Comparison of ENCODE assay signal across 8 mouse cellular contexts in genomic region chr13:62919647-62920341, GRCm38 (mm10). TPM values are rescaled to one million over a fixed set of nuclear protein-coding genes. Genes with fewer than 3 reads are reported as not detected.
DNase-seq lines count a peak whose midpoint lies in the region; ATAC-seq and TF ChIP-seq lines count a peak whose summit lies in the region.

No protein-coding gene starts in this region.

- no peaks in the 10 kb centered on the region for H3K27me3 ChIP-seq in lung, embryonic 14.5 days (ENCODE audit: insufficient read depth, low read length)

- peak; percentile 10 for DNase-seq in 3134 (ENCODE audit: extremely low read depth, insufficient read length, low spot score)
- DNase-seq in ES-CJ7 (ENCODE audit: low read depth, low spot score) = peak; percentile 58
- peak; percentile 70 for DNase-seq in c-Kit-positive CD71-positive TER-119-positive erythroid progenitor cells, embryonic 14.5 days (ENCODE audit: low spot score)
- peak; percentile 51 to 90 for DNase-seq in frontal cortex, adult 2 months (ENCODE audit: extremely low spot score in 1 of 2, low spot score in 1 of 2)
- peak; percentile 81 to 95 for DNase-seq in kidney, postnatal 36 days
- DNase-seq in lung, embryonic 14.5 days = peak; percentile 93
- DNase-seq in right cerebral cortex, postnatal 10 days (ENCODE audit: low spot score in 2 of 2) = peak; percentile 87 to 91
- peak; percentile 84 for DNase-seq in urinary bladder, postnatal 25 days (ENCODE audit: low spot score)

- no peaks in the 10 kb centered on the region for H3K9me3 ChIP-seq in lung, embryonic 14.5 days (ENCODE audit: low read depth, low read length)

- ATAC-seq in lung, embryonic 14.5 days (ENCODE audit: insufficient read depth) = no peak

- no peak overlapping the region for H3K4me3 ChIP-seq in lung, embryonic 14.5 days (ENCODE audit: low read depth, low read length)

- no peak overlapping the region for H3K4me2 ChIP-seq in lung, embryonic 14.5 days

- H3K9ac ChIP-seq in lung, embryonic 14.5 days = no peak overlapping the region

- 28% methylated on average over 11 of the region's 11 CpGs for WGBS in lung, embryonic 14.5 days

- no peaks in the 10 kb centered on the region for H3K4me1 ChIP-seq in lung, embryonic 14.5 days (ENCODE audit: insufficient read depth)

- no peaks in the 10 kb centered on the region for H3K36me3 ChIP-seq in lung, embryonic 14.5 days (ENCODE audit: insufficient read depth)

- TF ChIP-seq CTCF in lung, embryonic 14.5 days (IDR thresholded peaks at IDR 0.05; ENCODE audit: low read depth) = peak; percentile 84

- no peak overlapping the region for H3K27ac ChIP-seq in lung, embryonic 14.5 days (ENCODE audit: low read depth)

RNA-seq across cellular contexts. Expression of gene Fbp1, which starts 31.7 kb away (rescaled TPM):
- polyA plus RNA-seq in frontal cortex, adult 2 months (2012; rRNA removed) = 0.19 and 0.22 TPM in 2 replicates
- 0.97 and 1.1 TPM in 2 replicates for polyA plus RNA-seq in lung, embryonic 14.5 days (2014; fragmentation: Nextera tagmentation; extraction: Ambion mirVana)

RNA-seq across cellular contexts. Expression of gene 2010111I01Rik, which starts 44.9 kb away (rescaled TPM):
- polyA plus RNA-seq in frontal cortex, adult 2 months (2012; rRNA removed) = 92.7 and 95.5 TPM in 2 replicates
- polyA plus RNA-seq in lung, embryonic 14.5 days (2014; fragmentation: Nextera tagmentation; extraction: Ambion mirVana) = 146 and 156 TPM in 2 replicates

Comparison
In these comparisons a context has a peak if more than half of its experiments do, and no peak if none do; other contexts are left out.
1. DNase-seq: peak in every context shown above with its lines; median percentile 93 in lung, embryonic 14.5 days; 89 in right cerebral cortex, postnatal 10 days; 88 in kidney, postnatal 36 days; 84 in urinary bladder, postnatal 25 days; 70 in frontal cortex, adult 2 months; 70 in c-Kit-positive CD71-positive TER-119-positive erythroid progenitor cells, embryonic 14.5 days; 58 in ES-CJ7; 10 in 3134.